Mouse (Mus musculus) CH12.LX (cell line): ENCODE results near the gene Aurka. TPM values are rescaled to one million over a fixed set of nuclear protein-coding genes. Genes with fewer than 3 reads are reported as not detected.

ENCODE experiments used
- DNase-seq: peaks from one replicate; pipeline ENCODE4 v3.0.0-alpha.2; 2013; ENCODE audit errors: extremely low read depth
- H3K27ac ChIP-seq: 2 replicates; pipeline ENCODE4 v1.5.1; 2012; ENCODE audit warnings: low read depth, mild to moderate bottlenecking, control low read depth, moderate library complexity; ENCODE audit not compliant: insufficient read depth
- H3K27me3 ChIP-seq: replicated peaks from 2 replicates; pipeline ENCODE3; 2012; ENCODE audit warnings: inconsistent platforms
- H3K36me3 ChIP-seq, 2 experiments: replicated peaks in 1 of 2; 2 replicates each; pipeline versions ENCODE3 to v1.6.1; 2012; ENCODE audit warnings: inconsistent platforms in 1 of 2, low read length in 1 of 2, mild to moderate bottlenecking in 1 of 2, mixed read lengths in 1 of 2, moderate library complexity in 1 of 2; ENCODE audit not compliant: control insufficient read depth in 1 of 2, insufficient read depth in 1 of 2
- H3K4me1 ChIP-seq, 2 experiments: 2 replicates each; pipeline ENCODE4 v1.6.1; 2012; ENCODE audit warnings: inconsistent platforms in 1 of 2, moderate library complexity in 1 of 2; ENCODE audit not compliant: insufficient read depth in 2 of 2, control insufficient read depth in 1 of 2
- H3K4me2 ChIP-seq: 2 replicates; pipeline ENCODE4 v1.6.1; 2012; ENCODE audit warnings: low read depth, mild to moderate bottlenecking, control low read depth; ENCODE audit not compliant: poor library complexity, insufficient read depth, severe bottlenecking
- H3K4me3 ChIP-seq, 3 experiments: fragments of 150-350 bp in 1 of 3; sonication (generic) in 1 of 3; replicated peaks in 1 of 3; 2 replicates each; pipeline versions ENCODE3 to v1.5.1; 2011 to 2012; ENCODE audit warnings: low read depth in 2 of 3, low read length in 2 of 3, mild to moderate bottlenecking in 2 of 3, moderate library complexity in 2 of 3, control low read depth in 1 of 3, improper control_type of control experiment in 1 of 3, inconsistent platforms in 1 of 3, mixed read lengths in 1 of 3; ENCODE audit not compliant: poor library complexity in 1 of 3
- H3K79me2 ChIP-seq: replicated peaks from 2 replicates; pipeline ENCODE4 v1.6.1; 2012; ENCODE audit warnings: mild to moderate bottlenecking, moderate library complexity; ENCODE audit not compliant: control insufficient read depth, poor library complexity, insufficient read depth, severe bottlenecking; ENCODE audit errors: extremely low read depth
- H3K9ac ChIP-seq: 2 replicates; pipeline ENCODE4 v1.6.1; 2012; ENCODE audit warnings: low read depth, mild to moderate bottlenecking, control low read depth, moderate library complexity; ENCODE audit not compliant: insufficient read depth
- H3K9me3 ChIP-seq: replicated peaks from 2 replicates; pipeline ENCODE3; 2012; ENCODE audit warnings: low read length, inconsistent platforms, mixed read lengths
- BHLHE40 ChIP-seq: IDR thresholded peaks from 2 replicates; pipeline ENCODE4 v1.6.1; 2011; ENCODE audit warnings: mild to moderate bottlenecking, low read depth, low read length, improper control_type of control experiment
- CHD1 ChIP-seq: IDR thresholded peaks from 2 replicates; pipeline ENCODE4 v1.6.1; 2012; ENCODE audit warnings: low read depth, low read length, improper control_type of control experiment, inconsistent platforms
- CHD2 ChIP-seq: IDR thresholded peaks from 2 replicates; pipeline ENCODE4 v1.6.1; 2011; ENCODE audit warnings: low read length, improper control_type of control experiment
- ELF1 ChIP-seq: IDR thresholded peaks from 2 replicates; pipeline ENCODE4 v1.6.1; 2014; ENCODE audit warnings: low read depth, mild to moderate bottlenecking, inconsistent platforms, low read length, improper control_type of control experiment
- EP300 ChIP-seq: IDR thresholded peaks from 2 replicates; pipeline ENCODE4 v1.6.1; 2011; ENCODE audit warnings: low read length, improper control_type of control experiment
- ETS1 ChIP-seq: conservative IDR thresholded peaks from 2 replicates; pipeline ENCODE4 v1.6.1; 2012; ENCODE audit warnings: low read depth, mild to moderate bottlenecking, inconsistent platforms, low read length, improper control_type of control experiment, moderate library complexity
- HCFC1 ChIP-seq: IDR thresholded peaks from 2 replicates; pipeline ENCODE4 v1.6.1; 2012; ENCODE audit warnings: low read depth, mild to moderate bottlenecking, inconsistent platforms, low read length, improper control_type of control experiment
- IRF4 ChIP-seq: IDR thresholded peaks from 2 replicates; pipeline ENCODE4 v1.6.1; 2014; ENCODE audit warnings: low read depth, mild to moderate bottlenecking, inconsistent platforms, low read length, improper control_type of control experiment
- JUN ChIP-seq: IDR thresholded peaks from 2 replicates; pipeline ENCODE4 v1.6.1; 2011; ENCODE audit warnings: low read depth, mild to moderate bottlenecking, low read length, improper control_type of control experiment, moderate library complexity; ENCODE audit not compliant: insufficient read depth
- JUND ChIP-seq: conservative IDR thresholded peaks from 2 replicates; pipeline ENCODE4 v1.6.1; 2011; ENCODE audit warnings: low read depth, low read length, improper control_type of control experiment
- KAT2A ChIP-seq: IDR thresholded peaks from 2 replicates; pipeline ENCODE4 v1.6.1; 2012; ENCODE audit warnings: low read length, improper control_type of control experiment, inconsistent platforms; ENCODE audit not compliant: insufficient replicate concordance
- MAZ ChIP-seq: IDR thresholded peaks from 2 replicates; pipeline ENCODE4 v1.6.1; 2012; ENCODE audit warnings: low read depth, mild to moderate bottlenecking, inconsistent platforms, low read length, improper control_type of control experiment, moderate library complexity
- MEF2A ChIP-seq: IDR thresholded peaks from 2 replicates; pipeline ENCODE4 v1.6.1; 2014; ENCODE audit warnings: low read depth, mild to moderate bottlenecking, inconsistent platforms, low read length, improper control_type of control experiment, borderline replicate concordance
- MXI1 ChIP-seq: IDR thresholded peaks from 2 replicates; pipeline ENCODE4 v1.6.1; 2011; ENCODE audit warnings: mild to moderate bottlenecking, low read depth, low read length, improper control_type of control experiment
- MYC ChIP-seq: IDR thresholded peaks from 2 replicates; pipeline ENCODE4 v1.6.1; 2011; ENCODE audit warnings: low read depth, mild to moderate bottlenecking, improper control_type of control experiment, low read length
- NELFE ChIP-seq: IDR thresholded peaks from 2 replicates; pipeline ENCODE4 v1.6.1; 2011; ENCODE audit warnings: low read depth, low read length, improper control_type of control experiment
- POLR2A ChIP-seq: IDR thresholded peaks from 2 replicates; pipeline ENCODE4 v1.6.1; 2011; ENCODE audit warnings: low read depth, mild to moderate bottlenecking, improper control_type of control experiment, low read length
- POLR2AphosphoS2 ChIP-seq: IDR thresholded peaks from 2 replicates; pipeline ENCODE4 v1.6.1; 2011; ENCODE audit warnings: low read depth, low read length, improper control_type of control experiment
- RCOR1 ChIP-seq: conservative IDR thresholded peaks from 2 replicates; pipeline ENCODE4 v1.6.1; 2012; ENCODE audit warnings: low read depth, mild to moderate bottlenecking, inconsistent platforms, low read length, improper control_type of control experiment
- SIN3A ChIP-seq: IDR thresholded peaks from 2 replicates; pipeline ENCODE4 v1.6.1; 2012; ENCODE audit warnings: low read length, improper control_type of control experiment, inconsistent platforms
- TBP ChIP-seq: conservative IDR thresholded peaks from 2 replicates; pipeline ENCODE4 v1.6.1; 2011; ENCODE audit warnings: low read depth, low read length, improper control_type of control experiment
- TCF12 ChIP-seq: IDR thresholded peaks from 2 replicates; pipeline ENCODE4 v1.6.1; 2014; ENCODE audit warnings: low read depth, mild to moderate bottlenecking, inconsistent platforms, low read length, improper control_type of control experiment
- ZMIZ1 ChIP-seq: IDR thresholded peaks from 2 replicates; pipeline ENCODE4 v1.6.1; 2012; ENCODE audit warnings: low read depth, mild to moderate bottlenecking, inconsistent platforms, low read length, improper control_type of control experiment
- ZNF384 ChIP-seq: IDR thresholded peaks from 2 replicates; pipeline ENCODE4 v1.6.1; 2012; ENCODE audit warnings: low read depth, low read length, improper control_type of control experiment, inconsistent platforms
- dilution Hi-C: fragments of 300-500 bp; cut with MboI; formaldehyde crosslinking; loops from 2 replicates; pipeline ENCODE4 v1.14.3; 2020; ENCODE audit warnings: low sequenced_read_pairs; ENCODE audit not compliant: extremely low pct_unique_long_range_greater_than_20kb, extremely low pct_ligation_motif_present
- in situ Hi-C: fragments of 300-500 bp; cut with MboI; formaldehyde crosslinking; loops from 3 replicates; pipeline ENCODE4 v1.14.3; 2019; ENCODE audit warnings: low sequenced_read_pairs, low pct_ligation_motif_present, low pct_unique_long_range_greater_than_20kb, mixed read lengths
- polyA plus RNA-seq: library from polyadenylated mRNA; unstranded; fragments of >175 nt; gene quantifications from 2 replicates; pipeline ENCODE4 v1.2.1, GENCODE M21; 2012; ENCODE audit warnings: low read depth; ENCODE audit not compliant: insufficient read length
- total RNA-seq, 2 experiments: library from RNA; depleted of rRNA; stranded (reverse); fragments of 300-350 nt in 1 of 2; fragments of >200 nt in 1 of 2; gene quantifications; 2 replicates each; pipeline ENCODE4 v1.2.3; 2012 to 2014

Gene Aurka
- total and polyA plus RNA-seq, 3 experiments: 84.4 to 128 (median 88.6) TPM

DNA sequence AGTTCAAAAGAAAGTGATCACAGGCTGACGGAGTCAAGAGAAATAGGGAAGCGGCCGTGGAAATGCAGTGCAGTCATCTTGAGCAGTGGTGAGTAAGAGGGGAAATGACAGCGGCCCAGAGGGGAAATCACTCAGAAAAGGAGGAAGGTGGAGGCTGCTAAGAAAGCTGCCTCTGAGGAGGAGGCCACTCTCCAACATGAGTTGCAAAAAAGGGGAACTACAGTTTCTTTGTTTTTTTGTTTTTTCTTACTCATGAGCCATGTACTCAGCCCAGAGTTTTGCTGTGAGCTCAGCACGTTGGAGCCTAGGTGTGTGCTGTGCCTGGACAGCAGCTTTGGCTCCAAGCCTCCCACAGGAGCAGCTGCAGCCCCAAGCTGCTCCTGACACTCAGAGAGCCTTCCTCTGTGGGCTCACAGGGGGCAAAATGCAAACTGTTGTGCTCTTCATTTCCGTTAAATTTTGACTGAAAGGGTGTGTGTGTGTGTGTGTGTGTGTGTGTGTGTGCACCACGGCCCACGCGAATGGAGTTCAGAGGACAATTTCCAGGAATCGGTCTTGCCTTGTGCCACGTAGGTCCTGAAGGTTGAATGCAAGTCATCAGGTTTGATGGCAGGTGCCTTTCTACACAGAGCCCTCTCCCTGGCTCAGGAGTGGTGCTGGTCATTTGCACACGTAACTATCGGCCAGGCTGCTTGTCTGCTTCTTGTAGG lies 30.9 kb upstream of the Aurka start:
- Histone ChIP-seq H3K4me3 (no peak overlapping the region), H3K27ac (peak overlapping the region; percentile 88), H3K9me3 (no peaks in the 10 kb centered on the region), H3K9ac (peak overlapping the region; percentile 17; the same call in 1 of the 2 replicates), H3K4me1 (peaks cover 40 to 81% of the 10 kb centered on the region in 2 experiments), H3K36me3 (peaks cover 0 to 14% of the 10 kb centered on the region in 2 experiments), H3K27me3 (no peaks in the 10 kb centered on the region), H3K4me2 (peak overlapping the region; percentile 2), H3K79me2 (no peaks in the 10 kb centered on the region; the same call in 1 of the 2 replicates)
- peak; percentile 96 for DNase-seq
- dilution Hi-C loops: no loop called here
- TF ChIP-seq POLR2A: peak; percentile 39; the same call in 1 of the 2 replicates
- TF ChIP-seq CHD2: no peak
- TF ChIP-seq NELFE: 0 out of 2 replicates have a peak, but pooled peaks have one; percentile 34
- TF ChIP-seq SIN3A: peak; percentile 52; the same call in 1 of the 2 replicates
- 0 out of 2 replicates have a peak, but pooled peaks have one; percentile 61 for TF ChIP-seq TBP
- TF ChIP-seq KAT2A: no peak
- no peak for TF ChIP-seq HCFC1
- TF ChIP-seq MAZ: peak; percentile 49; the same call in 1 of the 2 replicates
- peak; percentile 94 for TF ChIP-seq IRF4
- peak; percentile 37; the same call in 1 of the 2 replicates for TF ChIP-seq MEF2A
- peak; percentile 67; the same call in 1 of the 2 replicates for TF ChIP-seq ELF1
- peak; percentile 77 for TF ChIP-seq MXI1
- TF ChIP-seq TCF12: peak; percentile 81
- peak; percentile 34; the same call in 1 of the 2 replicates for TF ChIP-seq JUND
- peak; percentile 61 for TF ChIP-seq BHLHE40
- TF ChIP-seq RCOR1: peak; percentile 64; the same call in 1 of the 2 replicates
- no peak for TF ChIP-seq CHD1
- no peak for TF ChIP-seq ZMIZ1
- TF ChIP-seq MYC: peak; percentile 82
- no peak for TF ChIP-seq POLR2AphosphoS2
- peak; percentile 86 for TF ChIP-seq ETS1
- TF ChIP-seq ZNF384: peak; percentile 85
- peak; percentile 58 for TF ChIP-seq JUN
- peak; percentile 93 for TF ChIP-seq EP300
- in situ Hi-C loops: no loop called here
